Mouse (Mus musculus) thymus, postnatal 0 days (tissue): Measurements from ENCODE around the gene Card19. TPM values are rescaled to one million over a fixed set of nuclear protein-coding genes. Genes with fewer than 3 reads are reported as not detected.

Source experiments
- DNase-seq: peaks from one replicate; pipeline ENCODE4 v3.0.0-alpha.2; 2015; ENCODE audit warnings: low spot score
- polyA plus RNA-seq: library from polyadenylated mRNA; unstranded; fragments of >200 nt; fragmentation: Nextera tagmentation; extraction: Ambion mirVana; gene quantifications from 2 replicates; pipeline ENCODE4 v1.2.1, GENCODE M21; 2015

Card19 gene
- 44.8 and 45.7 TPM in 2 replicates for polyA plus RNA-seq

DNA sequence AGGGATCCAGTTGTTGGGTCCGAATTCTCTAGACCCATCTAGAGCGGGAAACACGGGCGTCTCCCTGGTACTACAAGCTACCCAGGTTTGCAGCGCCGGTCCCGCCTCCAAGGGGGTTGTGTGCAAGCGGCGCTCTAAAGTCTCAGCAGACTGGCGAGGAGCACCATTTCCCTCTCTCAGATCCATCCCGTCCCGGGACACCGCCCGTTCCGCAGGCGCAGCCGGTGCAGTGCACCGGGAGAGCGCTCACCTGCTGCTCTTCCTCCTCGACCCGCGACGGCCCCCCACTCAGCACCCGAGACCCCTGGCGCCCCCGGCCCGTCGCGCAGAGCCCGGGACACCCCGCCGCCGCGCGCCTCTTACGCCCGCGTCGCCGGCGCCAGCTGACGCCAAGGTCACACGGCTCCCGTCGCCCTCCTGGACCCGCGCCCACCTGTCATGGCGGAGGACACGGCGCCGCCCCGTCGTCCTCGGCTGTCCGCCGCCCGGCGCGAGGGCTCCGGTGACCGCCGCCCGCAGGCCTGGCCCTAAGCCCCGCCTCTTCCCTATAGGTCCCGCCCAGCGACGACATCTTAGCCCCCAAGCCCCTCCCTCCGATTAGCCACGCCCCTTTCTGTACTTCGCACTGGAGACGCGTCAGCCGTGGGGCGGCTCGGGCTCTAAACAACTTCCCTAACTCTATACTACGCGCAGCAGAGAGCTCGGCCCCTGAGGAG, at the start of gene Card19:
Gene Card19, minus strand, starts transcription at position 534 of the 716 bp plus-strand sequence.
- DNase-seq: peak; percentile 97

DNA sequence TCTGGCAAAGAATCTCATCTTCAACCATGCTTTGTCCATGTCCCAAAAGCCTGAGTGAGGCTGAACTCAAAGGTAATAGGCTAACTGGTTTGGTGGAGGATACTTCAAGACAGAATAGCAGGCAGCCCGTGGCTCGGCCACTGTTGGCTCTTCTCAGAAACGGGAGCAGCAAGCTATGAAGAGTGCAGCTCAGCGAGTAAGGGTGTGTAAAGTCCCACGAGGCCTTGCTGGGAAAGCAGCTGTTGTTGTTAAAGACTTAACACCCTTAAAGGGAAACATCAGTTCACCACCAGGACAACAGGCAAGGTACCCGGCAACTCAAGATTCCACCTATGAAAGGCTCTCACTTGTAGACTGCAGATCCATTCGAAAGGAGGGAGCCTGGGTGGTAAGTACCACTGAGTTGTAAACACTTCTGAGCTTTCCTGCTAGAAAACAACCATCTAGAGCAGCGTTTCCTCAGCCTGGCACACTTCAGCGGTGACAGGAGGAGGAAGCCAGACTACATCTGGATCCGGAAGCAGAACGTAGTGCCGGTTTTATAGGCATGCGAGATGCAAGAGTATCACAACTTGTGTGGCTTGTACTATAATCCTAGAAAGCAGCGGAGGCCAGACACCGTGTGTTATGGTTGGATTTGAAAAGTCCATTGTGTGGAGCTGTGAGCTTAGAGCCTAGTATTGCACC, 44.3 kb upstream of the Card19 start:
- DNase-seq: peak; percentile 18

DNA sequence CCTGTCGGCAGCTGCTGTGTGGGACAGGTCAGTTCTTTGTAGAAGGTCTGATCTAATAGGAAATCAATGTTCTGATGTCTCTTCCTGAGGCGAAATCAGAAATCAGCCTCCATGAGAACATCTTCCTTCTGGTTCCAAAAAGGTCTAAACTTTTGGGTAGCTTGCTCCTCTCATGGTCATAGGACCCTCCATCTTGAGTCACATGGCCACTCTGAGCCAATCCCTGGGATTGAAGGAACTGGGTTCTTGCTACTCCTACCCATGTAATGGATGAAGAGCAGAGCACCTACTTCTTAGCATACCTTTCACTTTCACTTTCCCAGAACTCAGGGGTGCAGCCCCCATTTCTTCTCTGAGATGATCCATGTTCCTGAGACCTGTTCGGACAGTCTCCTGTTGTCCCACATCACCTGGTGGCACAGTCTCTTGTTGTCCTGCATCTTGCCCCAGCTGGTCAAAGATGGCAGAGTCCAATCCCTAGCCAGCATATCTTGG, 42.0 kb upstream of the Card19 start:
- no peak for DNase-seq

DNA sequence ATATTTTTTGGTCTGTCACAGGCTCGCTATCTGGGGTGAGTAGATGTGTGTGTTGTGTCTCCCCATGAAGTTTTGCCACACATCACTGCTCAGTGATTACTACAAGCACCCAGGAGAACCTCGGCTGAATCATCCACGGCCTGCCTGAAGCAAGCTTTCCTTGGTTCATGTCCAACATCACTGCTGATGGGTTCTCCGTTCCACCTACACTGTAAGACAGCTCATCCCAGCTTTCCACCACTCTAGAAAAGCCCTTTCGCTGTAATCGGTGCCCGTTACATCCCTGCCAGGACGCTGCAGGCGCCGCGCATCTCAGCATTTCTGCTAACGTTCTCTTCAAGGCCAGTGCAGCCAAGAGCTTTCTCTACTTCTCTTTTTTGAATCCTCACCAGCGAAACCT, 36.9 kb upstream of the Card19 start:
- DNase-seq: no peak

DNA sequence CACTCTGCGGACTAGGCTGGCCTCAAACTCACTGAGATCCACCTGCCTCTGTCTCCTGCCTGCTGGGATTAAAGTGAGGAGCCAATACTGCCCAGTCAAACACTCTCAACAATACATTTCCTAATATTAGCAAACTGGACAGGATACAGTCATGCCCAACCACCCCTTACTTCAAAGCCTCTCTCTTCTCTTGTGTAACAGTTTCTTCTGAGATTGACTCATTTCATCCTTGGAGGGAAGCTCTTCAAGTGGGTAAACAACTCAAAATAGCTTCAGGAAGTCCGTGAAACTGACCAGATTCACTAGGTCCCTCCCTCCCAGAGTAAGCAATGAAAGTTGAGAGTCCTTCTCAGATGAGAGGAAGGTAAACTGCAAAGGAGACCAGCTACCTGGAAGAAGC, 36.3 kb upstream of the Card19 start:
- no peak for DNase-seq

DNA sequence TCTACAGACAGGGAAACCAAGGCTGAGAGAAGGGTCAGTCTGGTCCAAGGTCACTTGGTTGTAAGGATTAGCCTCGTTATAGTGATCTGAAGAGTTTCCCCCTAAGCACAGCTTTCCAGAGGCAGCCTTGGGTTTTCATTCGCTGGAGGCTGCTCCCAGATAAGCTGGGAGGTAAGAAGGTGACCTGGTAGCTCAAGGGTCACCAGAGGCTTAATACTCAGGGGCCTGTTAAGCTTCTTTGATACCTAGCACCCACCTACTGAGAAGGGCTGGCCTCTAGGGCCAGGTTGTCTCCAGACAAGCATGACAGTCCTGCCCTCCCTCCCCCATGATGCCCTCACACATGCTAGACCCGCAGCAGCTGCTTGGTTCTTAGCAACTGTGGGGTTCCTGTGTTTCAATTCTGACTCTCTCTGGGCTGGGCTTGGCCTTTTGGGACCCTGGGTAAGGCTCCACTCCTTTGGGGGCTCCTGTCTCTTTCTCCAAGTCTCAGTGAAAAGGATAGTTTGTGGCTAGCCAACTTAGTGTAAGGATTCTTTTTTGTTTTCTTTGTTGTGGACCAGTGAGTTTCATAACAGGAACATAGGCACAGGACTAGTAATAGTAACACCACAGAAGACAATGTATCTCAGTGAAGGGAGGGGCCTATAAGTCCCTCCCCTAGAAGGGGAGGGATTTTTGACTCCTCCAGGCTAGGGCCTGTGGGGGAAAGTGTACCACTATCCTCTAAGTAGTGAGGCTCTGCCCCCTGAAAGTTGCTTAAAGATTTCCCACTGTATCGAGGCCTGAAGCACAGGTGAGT, 35.1 kb upstream of the Card19 start:
- no peak for DNase-seq

DNA sequence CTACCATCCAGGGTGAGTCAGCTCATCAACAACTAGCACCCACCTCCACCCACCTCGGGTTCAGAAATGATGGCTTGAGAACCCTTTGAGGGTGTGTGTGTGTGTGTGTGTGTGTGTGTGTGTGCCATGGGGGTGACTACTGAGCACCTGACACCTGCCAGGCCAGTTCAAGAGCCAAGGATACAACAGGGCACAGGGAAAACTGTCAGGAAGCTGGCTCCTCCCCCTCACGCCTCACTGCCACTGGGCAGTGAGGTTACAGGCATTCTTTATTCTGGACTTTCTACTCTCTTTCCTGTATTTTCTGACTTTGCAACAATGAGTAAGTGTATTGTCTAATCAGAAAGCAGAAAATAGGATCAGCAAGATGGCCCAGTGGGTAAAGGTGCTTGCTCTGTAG, 33.8 kb upstream of the Card19 start:
- no peak for DNase-seq

DNA sequence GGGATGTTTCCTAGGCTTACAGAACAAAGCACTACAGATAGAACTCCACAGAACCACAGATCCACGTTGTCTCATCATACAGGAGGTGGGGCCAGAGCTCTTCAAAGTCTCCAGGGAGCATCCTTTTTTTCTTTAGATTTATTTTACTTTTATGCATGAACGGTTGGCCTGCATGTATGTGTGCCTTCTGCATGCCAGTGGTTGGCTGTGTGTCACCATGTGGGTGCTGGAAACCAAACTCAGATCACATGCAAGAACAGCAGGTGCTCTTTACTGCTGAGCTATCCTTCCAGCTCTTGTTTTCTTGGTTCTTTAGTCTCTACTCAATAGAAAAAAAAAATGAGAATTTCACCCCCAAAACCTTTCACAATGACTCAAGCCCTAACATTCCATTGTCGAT, 33.1 kb upstream of the Card19 start:
- DNase-seq: peak; percentile 16

DNA sequence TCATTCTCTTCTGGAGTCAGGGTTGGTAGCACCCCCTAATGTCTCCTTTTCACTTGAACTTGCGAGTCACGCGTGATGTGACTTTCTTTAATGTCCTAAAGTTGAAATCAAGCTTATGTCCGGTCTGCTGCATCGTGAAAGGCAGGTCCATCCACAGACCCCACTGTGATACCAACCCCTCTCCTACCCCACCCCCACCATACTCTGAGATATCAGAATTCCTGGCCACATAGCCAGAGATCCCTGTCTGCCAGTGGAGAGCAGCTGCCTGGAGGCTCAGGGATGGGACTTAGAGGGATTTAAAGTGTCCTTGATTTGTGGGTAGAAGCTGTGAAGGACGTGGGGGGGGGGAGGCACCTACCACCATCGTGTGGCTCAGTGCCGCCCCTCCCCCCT, 32.6 kb upstream of the Card19 start, which contains the start of gene Susd3:
Gene Susd3, minus strand, starts transcription at position 240 of the 396 bp plus-strand sequence.
- no peak for DNase-seq

DNA sequence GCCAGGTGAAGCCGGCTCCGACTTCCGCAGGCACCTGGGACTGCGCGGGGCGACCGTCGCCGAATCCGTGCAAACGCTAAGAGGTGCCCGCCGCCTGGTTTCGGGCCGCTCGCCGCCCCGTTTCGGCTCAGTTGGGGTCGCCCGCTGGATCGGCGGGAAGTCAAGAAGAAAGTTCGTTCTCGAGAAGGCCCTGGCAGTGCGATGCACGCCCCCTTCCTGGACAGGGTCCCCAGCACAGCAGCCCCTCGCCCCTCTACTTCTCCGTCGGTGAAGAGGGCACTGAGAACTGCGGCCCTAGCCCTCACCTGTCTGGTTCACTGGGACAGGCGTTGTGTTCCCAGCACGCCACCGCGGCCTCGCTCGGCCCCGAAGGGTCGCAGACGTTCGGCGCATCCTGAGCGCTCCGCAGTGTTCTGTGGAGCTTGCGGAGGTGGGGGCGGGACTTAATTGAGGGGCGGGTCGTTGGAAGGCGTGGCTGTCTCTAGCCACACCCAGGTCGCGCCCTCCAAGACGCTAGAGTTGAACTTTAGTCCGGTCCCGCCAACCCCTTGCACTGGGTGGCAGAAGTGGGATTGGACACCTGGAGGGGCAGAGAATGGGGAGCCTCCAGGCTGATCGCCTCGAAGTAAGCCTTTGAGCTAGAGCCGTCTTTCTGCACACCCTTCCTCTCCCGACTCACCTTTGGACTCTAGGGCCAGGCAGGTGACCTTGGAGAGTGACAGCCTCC, 32.1 kb upstream of the Card19 start:
- DNase-seq: peak; percentile 82

DNA sequence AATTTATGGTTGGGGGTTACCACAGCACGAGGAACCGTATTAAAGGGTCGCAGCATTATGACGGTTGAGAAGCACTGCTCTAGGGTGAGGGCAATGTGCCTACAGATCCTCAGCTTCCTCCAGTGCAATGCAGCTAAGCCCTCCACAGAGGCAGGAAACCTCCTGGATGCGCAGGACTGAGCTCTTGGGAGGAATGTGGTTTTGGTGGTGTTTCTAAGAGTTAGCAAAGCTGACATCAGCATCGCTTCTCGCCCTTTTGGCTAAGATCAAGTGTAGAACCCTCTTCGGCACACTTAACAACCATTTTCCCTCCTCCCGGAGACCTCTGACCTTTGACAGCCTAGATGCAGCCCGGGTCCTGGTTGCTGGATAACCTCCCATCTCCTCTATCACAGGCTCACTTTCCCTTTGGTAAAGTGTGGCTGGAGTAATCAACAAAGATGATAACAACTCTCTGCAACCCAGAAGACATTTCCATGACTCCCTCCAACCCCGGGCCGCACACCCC, 31.4 kb upstream of the Card19 start:
- DNase-seq: peak; percentile 44

DNA sequence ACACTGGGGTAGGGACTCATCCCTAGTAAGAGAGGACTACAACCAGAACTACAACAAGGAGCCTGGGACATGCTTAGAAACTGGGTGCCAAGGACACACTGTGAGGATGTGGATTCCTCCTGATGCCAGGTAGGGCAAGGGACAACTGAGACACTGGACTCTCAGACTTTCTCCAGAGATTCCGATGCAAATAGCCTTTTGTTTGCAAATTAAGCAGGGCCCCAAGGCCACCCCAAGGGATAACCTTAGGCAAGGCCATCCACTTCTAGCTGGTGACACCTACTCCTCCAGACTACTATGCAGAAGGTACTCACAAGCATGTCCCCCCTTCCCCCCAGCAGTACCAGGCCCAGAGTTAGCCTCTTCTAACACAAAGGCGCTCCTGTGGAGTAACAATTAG, 30.8 kb upstream of the Card19 start:
- DNase-seq: no peak

DNA sequence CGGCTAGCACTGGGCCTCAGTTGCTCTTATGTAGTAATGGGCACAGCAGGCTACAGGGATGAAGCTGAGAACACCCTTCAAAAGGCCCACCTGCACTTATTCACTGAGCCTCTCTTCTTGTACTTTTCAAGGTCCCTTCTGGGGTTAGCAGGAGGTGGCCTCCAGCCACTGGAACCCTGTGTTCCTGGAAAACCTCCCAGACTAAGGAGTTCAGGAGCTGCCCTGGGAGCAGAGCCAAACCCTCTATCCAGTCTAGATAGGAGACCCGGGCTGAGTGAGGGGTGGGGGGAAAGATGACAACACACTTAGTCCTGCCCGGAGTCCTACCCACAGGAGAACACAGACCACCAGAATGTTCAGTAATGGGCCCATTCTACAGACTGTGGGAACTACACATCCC, 30.2 kb upstream of the Card19 start:
- no peak for DNase-seq

DNA sequence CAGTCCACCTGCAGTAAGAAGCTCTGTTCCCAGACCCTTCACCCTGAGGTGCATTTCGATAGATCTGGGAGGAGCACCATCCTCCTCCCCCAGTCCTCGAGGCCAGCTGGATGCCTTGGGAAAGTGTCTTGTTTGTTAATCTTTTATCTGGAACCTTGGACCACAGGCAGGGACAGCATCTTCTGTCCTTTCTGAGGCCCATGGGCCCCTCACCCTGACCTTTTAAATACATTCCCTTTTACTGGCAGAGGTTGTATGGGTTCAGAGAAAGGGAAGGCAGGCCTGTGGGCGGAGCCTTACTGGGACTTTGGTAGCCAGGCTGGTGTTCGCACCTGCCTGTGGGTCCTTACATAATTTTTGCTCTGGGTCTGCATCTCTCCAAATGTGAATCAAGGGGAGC, 29.4 kb upstream of the Card19 start:
- no peak for DNase-seq

DNA sequence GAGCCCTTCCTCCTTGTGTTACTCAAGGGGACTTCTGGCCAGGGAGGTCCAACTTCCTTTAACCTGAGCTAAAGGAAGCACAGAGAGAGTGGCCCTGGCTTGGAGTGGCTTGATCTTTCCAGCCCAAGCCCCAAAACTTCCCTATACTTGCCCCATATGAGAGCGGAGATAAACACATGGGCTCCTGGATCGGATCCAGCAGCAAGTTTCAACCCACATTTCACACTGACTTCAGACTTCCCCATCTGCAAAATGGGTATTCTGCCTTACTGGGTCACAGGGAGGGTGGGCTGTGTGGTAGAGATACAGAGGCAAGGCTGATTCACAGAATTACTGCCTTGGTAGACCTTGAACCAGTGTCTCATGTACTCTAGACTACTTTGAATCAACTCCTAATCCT, 27.7 kb upstream of the Card19 start:
- no peak for DNase-seq

DNA sequence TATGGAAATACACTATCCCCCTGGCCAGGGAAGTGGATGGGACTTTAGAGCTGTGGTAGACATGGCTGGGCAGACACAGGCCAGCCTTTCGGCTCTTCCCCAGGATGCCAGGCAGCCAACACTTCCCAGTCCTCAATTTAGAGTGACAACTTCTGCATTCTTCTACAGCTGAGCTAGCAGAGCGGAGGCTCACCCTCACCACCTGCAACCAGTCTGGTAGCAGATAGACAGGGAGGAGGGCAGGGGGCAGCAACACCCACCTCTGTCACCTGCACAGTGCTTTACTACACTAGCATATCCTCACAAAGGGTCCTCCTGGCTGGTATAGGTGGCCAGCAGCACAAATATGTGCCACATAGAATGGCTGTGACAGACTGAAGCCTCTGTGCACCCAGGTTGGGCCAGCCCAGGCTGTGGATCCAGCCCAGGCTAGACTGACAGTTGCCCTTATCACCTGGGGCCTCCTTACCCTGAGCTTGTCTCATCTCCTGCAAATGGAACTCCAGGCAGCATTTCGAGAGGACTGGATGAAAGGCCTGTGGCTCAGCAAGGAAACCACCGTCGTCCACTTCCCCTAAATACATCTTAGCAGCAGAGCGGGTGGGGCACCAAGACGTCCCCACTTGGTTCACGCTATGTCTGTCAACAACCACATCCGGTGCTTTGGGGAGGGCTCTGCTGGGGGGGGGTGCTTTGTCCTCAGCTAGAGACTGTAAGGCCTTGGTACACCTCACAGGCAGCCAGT, 26.7 kb upstream of the Card19 start:
- peak; percentile 96 for DNase-seq

DNA sequence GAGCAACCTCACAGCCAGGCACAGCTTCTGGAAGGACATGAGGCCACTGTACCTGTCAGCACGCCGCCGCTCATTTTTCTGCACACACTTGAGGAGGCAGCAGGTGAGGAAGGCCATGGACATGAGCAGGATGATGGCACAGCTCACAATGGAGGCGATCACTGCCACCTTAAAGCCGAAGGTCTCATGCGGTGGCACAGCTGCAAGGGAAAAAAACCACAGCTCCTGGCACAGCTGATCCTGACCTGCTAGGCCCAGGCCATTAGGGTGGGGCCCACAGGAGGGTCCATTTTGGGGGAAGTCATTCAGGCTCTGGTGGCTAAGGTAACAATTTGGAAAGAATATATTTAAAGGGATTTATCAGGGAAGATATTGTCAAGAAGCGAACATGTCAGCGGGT, 22.9 kb upstream of the Card19 start:
- DNase-seq: no peak

DNA sequence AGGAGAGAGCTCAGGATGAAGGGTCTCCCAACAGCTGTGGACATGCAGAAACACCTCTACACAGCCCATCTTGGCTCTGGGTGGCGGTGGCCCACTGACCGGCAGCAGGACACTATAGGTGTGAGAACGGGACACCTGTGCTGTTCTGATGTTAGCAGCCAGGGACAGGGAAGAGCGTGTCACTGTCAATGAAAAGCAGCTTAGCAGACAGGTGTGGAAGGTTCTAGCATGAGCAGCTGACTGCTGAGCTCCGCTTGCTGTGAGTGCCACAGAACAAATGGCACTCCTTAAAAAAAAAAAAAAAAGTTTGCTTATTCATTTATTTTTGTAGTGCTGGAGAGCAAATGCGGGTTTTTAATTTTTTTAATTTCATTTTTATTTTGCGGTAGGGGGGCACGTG, 21.8 kb upstream of the Card19 start:
- no peak for DNase-seq

DNA sequence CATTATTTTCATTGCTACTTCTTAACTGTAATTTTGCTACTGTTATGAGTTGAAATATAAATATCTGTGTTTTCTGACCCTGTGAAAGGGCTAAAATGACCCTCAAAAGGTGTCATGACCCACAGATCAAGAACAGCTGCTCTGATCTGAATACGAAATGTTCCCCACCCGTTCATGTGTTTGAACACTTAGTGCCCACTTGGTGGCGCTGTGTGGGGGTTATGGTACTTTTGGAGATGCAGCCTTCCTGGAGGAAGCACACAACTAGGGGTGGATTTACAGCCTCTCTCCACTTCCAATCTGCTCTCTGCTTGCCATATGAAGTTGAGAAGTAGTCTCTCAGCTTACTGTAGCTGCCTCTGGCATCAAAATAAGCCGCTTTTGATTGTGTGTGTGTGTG, 18.9 kb upstream of the Card19 start:
- DNase-seq: no peak
